Mouse (Mus musculus) cerebellum, adult 2 months (tissue): ENCODE measurements around the gene Thy1. TPM values are rescaled to one million over a fixed set of nuclear protein-coding genes. Genes with fewer than 3 reads are reported as not detected.

ENCODE experiments used
- DNase-seq, 2 experiments: peaks; one replicate each; pipeline ENCODE4 v3.0.0; 2021
- H3K27ac ChIP-seq: fragments of 200-500 bp; 2 replicates; pipeline ENCODE4 v1.5.1; 2012; ENCODE audit warnings: low read length, control low read depth, inconsistent platforms; ENCODE audit not compliant: insufficient read depth
- H3K27me3 ChIP-seq: fragments of 200-500 bp; 2 replicates; pipeline ENCODE4 v1.6.1; 2012; ENCODE audit warnings: inconsistent platforms, mild to moderate bottlenecking, low read length, moderate library complexity; ENCODE audit not compliant: control insufficient read depth, insufficient read depth
- H3K4me1 ChIP-seq: fragments of 200-500 bp; 2 replicates; pipeline ENCODE4 v1.6.1; 2011; ENCODE audit warnings: low read length; ENCODE audit not compliant: control insufficient read depth, insufficient read depth
- H3K4me3 ChIP-seq: fragments of 200-500 bp; replicated peaks from 2 replicates; pipeline ENCODE3; 2011; ENCODE audit warnings: mild to moderate bottlenecking, low read depth, low read length, control low read depth; ENCODE audit not compliant: insufficient read depth
- CTCF ChIP-seq: fragments of 200-500 bp; IDR thresholded peaks from 2 replicates; pipeline ENCODE4 v1.5.1; 2011; ENCODE audit warnings: low read depth, mild to moderate bottlenecking, control low read depth, low read length, moderate library complexity, borderline replicate concordance; ENCODE audit not compliant: insufficient read depth
- POLR2A ChIP-seq: fragments of 200-500 bp; IDR thresholded peaks from 2 replicates; pipeline ENCODE4 v1.6.1; 2011; ENCODE audit warnings: low read length, control low read depth, borderline replicate concordance; ENCODE audit not compliant: insufficient read depth
- WGBS: fragments of 180-500 bp; shearing (Covaris S2); methylation state at CpG from one replicate; pipeline ENCODE4 v1.1.7; 2018; 5-methylcytosine and 5-hydroxymethylcytosine counted together
- polyA plus RNA-seq: library from polyadenylated mRNA; depleted of rRNA; stranded (reverse); fragments of >200 nt; gene quantifications from 2 replicates; pipeline ENCODE4 v1.2.3, GENCODE M21; 2012

Thy1 gene
- polyA plus RNA-seq, 1 experiment, result 925 TPM

GRCm38 (mm10) chr9:44041511-44042395 lies 1.4 kb upstream of the Thy1 start:
- Histone ChIP-seq H3K4me1 (no peaks in the 10 kb centered on the region), H3K27me3 (no peaks in the 10 kb centered on the region; the same call in 1 of the 2 replicates), H3K27ac (no peak overlapping the region), H3K4me3 (no peak overlapping the region)
- WGBS, result 70% methylated on average over 7 of the region's 7 CpGs
- TF ChIP-seq POLR2A (no peak), CTCF (no peak)
- DNase-seq, result peak in 1 of 2 experiments; percentile 3

GRCm38 (mm10) chr9:44042396-44042680 lies 846 bp upstream of the Thy1 start:
- TF ChIP-seq CTCF, result no peak
- no peak for TF ChIP-seq POLR2A
- 78% methylated on average over 1 of the region's 1 CpGs for WGBS
- Histone ChIP-seq H3K27me3 (no peaks in the 10 kb centered on the region; the same call in 1 of the 2 replicates), H3K27ac (no peak overlapping the region), H3K4me3 (no peak overlapping the region), H3K4me1 (no peaks in the 10 kb centered on the region)
- no peak for DNase-seq

- Histone ChIP-seq H3K4me1 (no peaks in the 10 kb centered on the region), H3K4me3 (peak overlapping the region; percentile 87), H3K27me3 (no peaks in the 10 kb centered on the region), H3K27ac (peak overlapping the region; percentile 9; the same call in 1 of the 2 replicates)
- no peak for TF ChIP-seq POLR2A
- no peak for TF ChIP-seq CTCF
- DNase-seq, result peak; percentile 29 to 48
- WGBS, result 14% methylated on average over 23 of the region's 23 CpGs
Observed at GRCm38 (mm10) chr9:44043708-44044425, 683 bp downstream of the Thy1 start.

- Histone ChIP-seq H3K27me3 (no peaks in the 10 kb centered on the region), H3K4me3 (peak overlapping the region; percentile 87), H3K27ac (no peak overlapping the region), H3K4me1 (no peaks in the 10 kb centered on the region)
- 64% methylated on average over 14 of the region's 14 CpGs for WGBS
- peak; percentile 62 for DNase-seq
- TF ChIP-seq POLR2A, result no peak
- 0 out of 2 replicates have a peak, but pooled peaks have one; percentile 1 for TF ChIP-seq CTCF
Observed at GRCm38 (mm10) chr9:44044426-44045157, 1.4 kb downstream of the Thy1 start.

- H3K4me3 ChIP-seq, result no peak overlapping the region
- no peak overlapping the region for H3K27ac ChIP-seq
- 82% methylated on average over 3 of the region's 3 CpGs for WGBS
Observed at GRCm38 (mm10) chr9:44045158-44045883, 2.1 kb downstream of the Thy1 start.

GRCm38 (mm10) chr9:44045884-44046272 lies 2.7 kb downstream of the Thy1 start:
- Histone ChIP-seq H3K4me3 (no peak overlapping the region), H3K4me1 (no peaks in the 10 kb centered on the region)
- WGBS, result 88% methylated on average over 5 of the region's 5 CpGs

More at GRCm38 (mm10) chr9:44045158-44045883, 2.1 kb downstream of the Thy1 start:
- H3K4me1 ChIP-seq, result no peaks in the 10 kb centered on the region
- no peaks in the 10 kb centered on the region for H3K27me3 ChIP-seq
- DNase-seq, result no peak
- no peak for TF ChIP-seq CTCF

GRCm38 (mm10) chr9:44046426-44046825 lies 3.2 kb downstream of the Thy1 start:
- Histone ChIP-seq H3K27me3 (no peaks in the 10 kb centered on the region), H3K27ac (no peak overlapping the region), H3K4me1 (no peaks in the 10 kb centered on the region), H3K4me3 (no peak overlapping the region)
- DNase-seq, result no peak
- TF ChIP-seq POLR2A (no peak), CTCF (no peak)
- WGBS, result 87% methylated on average over 12 of the region's 12 CpGs

More at GRCm38 (mm10) chr9:44045884-44046272, 2.7 kb downstream of the Thy1 start:
- no peaks in the 10 kb centered on the region for H3K27me3 ChIP-seq
- TF ChIP-seq POLR2A (no peak), CTCF (no peak)
- no peak overlapping the region for H3K27ac ChIP-seq
- DNase-seq, result no peak
